Mouse (Mus musculus) thymus, postnatal 4 days (tissue): ENCODE measurements around the gene Fgfr2.

ENCODE experiments used
- DNase-seq: peaks from one replicate; pipeline ENCODE4 v3.0.0; 2021

The Fgfr2 gene

DNA sequence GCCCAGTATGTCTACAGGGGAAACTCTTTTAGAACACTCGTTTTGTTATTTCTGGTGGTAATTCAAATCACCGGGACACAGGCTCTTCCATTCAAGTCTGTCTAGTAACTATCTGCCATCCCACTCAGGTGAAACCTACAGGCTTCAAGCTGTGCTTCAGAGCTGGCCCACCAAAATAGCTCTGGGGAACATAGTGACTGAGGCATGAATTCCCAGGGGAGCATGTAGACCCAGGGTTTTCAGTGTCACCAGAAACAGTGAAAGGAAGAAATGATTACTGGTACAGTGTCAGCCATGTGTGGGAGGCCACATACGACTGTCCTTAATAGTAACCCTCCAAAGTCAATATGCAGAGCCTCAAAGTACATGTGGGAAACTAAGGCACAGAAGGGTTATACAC is 841.0 kb downstream of the Fgfr2 start:
- DNase-seq = no peak

DNA sequence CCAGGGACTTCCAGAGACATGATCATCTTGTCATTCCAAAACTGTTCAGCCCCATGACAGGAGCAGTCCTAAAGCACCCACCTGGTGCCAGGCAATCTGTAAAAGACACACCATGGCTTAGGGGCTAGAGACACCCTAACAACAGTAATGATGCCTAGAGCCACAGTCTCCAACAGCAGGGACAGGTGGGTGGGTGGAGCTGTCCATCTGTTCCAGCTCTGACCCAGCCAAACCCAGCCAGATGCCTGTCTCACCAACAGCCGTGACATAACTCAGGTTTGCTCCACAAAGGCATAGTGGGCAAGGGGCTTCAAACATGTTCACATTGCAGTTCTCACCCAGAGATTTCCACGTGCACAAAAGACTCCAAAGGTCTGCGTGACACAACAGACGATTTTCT is 841.4 kb downstream of the Fgfr2 start:
- DNase-seq = no peak

DNA sequence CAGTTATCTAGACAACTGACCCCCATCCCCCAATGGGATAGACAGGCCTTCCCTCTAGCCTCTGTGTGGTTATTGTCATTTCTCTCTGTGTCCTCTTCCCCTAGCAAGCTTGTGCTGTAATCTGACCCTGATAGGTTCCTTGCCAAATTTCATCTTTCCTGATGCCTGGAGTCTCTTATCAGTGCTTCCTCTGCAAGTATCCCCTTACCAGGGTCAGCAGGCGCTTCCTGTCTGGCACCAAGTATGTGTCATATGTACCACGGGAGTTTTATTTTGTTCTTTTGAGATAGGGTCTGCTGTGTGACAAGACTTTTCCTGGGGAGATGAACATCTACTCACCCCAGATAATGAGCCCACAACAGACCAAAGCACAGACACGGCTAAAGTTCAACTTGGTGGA is 844.5 kb downstream of the Fgfr2 start:
- DNase-seq = no peak

DNA sequence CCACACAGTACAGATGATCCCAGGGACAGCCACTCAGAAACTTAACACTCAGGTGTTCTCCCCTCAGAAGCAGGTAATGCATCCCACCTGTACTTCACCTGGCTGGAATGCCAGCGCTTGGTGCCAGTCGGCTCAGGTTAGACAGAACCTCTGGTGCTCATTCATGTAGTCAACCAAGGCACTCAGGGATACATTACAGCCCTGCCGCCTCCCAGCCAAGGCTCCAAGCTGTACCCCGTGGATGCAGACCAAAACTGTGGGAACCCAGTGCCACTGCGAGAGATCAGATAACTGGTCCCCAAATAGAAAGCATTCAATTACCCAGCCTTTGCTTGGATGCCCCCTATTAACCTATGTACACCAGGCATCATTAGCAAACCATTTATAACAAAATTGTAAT is 846.9 kb downstream of the Fgfr2 start:
- DNase-seq = no peak

DNA sequence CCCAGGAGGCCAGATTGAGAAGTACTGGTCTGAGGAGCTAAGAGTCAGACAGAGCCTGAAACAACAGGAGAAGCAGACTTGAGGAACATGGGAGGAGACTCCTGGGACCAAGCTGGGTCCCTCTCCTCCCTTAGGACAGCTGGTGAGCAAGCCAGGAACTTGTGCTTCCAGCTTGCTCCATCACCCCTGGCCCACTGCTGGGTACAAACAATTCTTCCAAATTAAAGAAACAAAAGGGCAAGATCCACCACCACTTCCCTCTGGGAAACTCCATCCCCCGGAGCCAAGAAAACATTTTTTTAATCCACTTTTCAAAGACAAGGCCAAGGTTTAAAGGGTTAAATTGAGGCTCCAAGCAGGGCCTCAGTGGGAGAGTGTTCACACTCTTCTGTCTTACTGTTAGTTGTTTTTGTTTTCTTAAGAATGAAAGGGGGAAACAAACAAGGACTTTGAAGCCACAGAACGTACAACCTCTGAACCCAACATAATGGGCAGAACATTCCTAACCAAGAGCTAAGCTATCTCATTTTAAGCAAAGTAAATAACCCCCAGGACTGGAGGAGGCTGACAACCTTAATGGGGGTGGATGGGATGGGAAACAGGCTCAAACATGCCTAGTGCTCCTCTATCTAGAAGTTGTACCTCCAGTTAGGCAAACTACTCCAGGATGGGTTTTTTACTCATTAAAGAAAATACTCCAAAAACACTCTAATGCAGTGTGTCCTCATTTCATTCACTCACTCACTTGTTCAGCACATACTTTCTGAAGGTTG is 849.2 kb downstream of the Fgfr2 start:
- DNase-seq = no peak

DNA sequence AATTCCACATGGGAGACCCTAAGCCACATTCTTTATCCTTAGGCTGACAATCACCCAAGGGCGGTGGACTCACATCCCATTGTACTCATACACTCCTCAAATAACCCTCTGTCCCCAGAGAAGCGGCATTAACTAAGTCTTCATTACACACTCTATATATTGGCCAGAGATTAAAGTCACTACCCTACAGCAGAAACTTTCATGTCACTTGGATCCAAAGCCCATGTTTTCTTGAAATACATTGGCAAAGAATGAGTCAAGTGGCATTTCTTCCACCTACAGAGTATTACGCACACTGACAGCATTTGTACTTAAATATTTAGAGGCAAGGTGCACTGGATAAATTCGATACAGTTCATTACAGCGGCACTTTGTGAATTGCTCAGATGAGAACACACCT is 850.2 kb downstream of the Fgfr2 start:
- no peak for DNase-seq

DNA sequence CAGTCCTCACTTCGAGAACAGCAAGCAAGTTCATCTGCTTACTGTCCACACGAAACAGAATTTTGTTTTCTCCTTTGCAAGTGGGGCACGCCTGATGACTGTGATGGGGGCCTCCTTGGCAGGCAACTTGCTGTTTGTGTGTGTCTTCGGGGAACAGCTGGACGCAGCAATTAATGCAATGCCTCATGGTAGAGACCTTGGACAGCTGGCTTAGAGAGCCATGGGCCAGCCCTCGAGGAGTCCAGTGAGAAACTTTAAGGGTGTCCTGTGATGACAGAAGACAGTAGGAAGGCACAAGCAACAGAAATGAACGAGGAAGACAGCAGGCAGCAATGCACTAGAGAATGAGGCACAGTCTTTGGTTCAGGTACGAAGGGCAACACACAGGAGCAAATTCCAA is 852.8 kb downstream of the Fgfr2 start:
- DNase-seq = no peak

DNA sequence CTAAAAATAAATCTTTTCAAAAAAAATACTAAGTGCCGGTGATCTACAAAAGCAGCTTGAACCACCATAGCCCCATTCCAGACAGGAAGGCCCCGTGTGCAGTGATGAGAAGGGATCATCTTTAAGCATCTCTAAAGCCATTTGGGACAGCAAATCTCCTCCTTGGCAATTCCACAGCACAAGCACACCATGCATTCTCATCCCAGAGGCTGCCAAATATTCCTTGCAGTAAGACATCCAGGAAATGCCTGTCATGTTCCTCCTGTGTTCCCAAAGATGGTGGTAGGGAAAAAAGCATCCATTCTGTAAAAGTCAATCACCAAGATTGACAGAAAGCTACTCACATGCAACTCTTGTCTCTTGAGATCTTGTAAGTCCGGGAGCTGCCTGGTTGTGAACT is 853.5 kb downstream of the Fgfr2 start:
- DNase-seq = no peak

DNA sequence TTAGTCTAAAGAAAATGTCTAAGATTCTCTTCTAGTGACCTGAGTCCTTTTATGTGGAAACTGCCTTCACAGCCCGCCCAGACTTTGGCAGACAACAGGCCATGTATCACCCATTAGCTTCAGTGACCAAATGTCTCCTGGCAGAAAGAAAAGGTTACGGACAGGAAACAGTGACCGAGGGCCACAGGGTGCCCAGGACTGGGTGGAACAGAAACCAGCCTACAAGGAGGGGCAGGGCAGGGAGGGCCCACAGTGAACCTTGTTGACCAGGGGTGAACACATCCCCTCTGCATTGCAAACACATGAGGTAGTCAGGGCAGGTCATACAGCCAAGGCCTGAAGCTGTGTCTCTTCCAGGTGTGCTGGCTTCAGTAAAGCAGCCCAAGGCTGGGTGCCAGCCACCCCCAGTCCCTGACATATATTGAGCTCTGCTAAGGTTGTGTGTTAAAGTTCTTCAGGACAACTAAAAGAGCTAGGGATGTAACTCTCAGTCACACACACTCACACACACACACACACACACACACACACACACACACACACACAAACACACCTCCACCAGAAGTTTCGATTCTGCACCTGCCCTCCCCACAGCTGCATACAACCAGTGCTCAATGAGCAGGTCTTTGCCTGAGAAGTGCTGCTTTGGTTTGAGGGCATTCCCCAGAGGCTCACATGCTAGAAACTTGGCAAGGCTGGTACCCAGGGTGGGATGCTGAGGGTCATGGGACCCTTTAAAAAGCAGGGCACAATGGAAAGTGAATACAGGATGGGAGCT is 855.2 kb downstream of the Fgfr2 start:
- no peak for DNase-seq

DNA sequence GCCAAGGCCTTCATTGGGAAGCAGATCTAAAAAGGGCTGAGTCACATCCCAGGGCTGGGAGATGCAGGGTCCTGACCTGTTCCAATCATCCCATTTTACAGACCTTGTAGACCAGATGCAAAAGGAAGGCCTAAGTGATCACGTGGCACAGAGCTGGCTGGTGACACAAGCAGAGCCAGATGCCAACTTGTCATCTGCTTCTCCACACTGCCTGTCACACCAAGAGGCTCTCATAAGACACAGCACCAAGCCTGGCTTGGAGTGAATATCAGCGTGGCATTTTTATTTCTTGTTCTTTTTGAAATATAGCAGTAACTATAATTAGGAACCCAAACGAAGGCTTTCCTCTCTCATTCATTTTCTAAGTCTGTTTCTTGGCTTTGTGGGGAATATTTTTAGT is 858.4 kb downstream of the Fgfr2 start:
- no peak for DNase-seq

DNA sequence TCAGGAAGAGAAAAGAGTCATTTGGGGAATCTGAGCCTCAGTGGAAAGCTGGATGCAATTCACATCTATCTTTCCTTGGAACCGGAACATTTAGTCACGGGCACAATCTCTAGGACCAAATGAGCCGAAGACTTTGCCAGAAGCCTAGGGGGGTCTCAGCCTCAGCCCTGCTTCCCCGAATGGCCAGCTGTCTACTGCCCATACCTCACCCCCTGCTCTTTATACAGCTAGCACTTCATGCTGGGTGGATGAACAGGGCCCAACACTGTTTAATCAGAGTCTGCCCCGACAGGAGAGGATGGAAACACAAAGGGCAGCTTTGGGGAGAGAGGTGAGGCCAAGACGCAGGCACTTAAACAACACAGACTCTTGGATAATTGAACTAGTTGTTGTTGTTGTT is 860.0 kb downstream of the Fgfr2 start:
- DNase-seq = no peak

DNA sequence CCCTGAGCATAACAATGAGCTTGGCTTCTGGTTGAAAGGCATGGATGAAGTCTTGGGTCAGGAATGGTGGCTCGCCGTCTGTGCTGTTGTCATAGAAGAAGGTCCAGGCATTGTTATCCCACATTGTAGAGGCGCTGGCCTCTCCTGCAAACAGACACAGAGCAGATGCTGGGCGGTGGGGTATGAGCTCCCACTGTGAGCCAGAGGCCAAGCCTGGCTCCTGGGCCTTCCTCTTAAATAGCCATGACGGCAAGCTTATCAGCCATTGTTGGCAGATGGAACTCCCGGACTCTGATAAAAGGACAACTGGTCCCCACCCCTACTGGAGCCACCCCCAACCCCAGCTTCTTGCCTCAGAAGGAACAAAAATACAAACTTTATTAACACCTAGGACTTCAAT is 860.5 kb downstream of the Fgfr2 start:
- DNase-seq = no peak

DNA sequence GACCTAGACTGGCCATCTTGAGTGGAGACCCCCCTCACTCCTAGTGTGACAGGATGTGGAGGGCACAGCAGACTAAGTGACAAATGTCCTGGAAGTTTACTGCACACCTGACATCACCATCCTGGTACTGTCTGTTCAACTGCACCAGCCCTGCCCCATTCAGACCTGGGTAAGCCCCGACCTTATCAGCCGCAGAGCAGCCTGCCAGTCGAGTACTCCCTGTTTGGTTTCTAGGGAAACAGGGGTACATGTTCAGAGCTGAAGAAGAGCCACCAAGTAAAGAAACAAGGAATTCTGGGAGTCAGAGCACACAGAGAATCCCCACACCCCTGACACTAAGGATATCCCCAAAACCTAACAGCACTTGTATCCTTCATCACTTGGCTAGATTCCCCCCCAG is 861.3 kb downstream of the Fgfr2 start:
- DNase-seq = no peak

DNA sequence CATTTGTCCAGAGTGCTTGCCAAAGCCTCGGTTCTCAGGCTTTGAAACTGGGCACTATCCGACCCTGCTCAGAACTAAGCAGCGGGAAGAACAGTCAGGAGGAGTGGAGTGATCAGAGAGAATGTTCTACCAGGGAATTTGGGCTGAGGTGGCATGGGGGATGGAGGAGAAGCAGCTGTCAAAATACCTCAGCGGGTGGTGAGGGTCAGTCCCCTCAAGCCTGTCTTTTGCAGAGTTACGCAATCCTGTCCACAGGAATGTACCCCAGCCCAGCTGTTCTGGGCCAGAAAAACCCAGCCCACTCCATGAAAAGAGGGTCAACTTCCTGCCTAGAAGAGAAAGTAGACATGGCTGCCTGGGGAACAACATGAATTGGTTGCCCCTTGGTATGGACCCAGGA is 862.5 kb downstream of the Fgfr2 start:
- DNase-seq = no peak

DNA sequence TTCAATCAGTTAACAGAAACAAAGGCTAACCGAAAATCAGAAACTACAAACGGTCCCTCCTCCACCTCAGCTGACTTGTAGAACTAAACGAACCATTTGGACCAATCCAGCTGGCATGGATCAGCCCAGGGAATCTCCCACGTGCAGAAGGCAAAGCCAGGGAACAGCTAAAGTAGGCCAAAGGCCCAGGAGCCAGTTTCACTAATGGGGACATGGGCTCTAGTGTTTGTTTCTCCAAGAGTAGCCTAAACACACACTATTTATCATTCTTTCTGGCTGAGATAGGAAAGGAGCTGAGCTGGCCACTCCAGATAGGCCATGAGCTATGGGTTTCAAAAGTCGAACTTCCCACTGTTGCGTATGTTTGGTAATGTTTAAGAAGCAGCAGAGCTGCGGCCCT is 864.3 kb downstream of the Fgfr2 start:
- DNase-seq = no peak

DNA sequence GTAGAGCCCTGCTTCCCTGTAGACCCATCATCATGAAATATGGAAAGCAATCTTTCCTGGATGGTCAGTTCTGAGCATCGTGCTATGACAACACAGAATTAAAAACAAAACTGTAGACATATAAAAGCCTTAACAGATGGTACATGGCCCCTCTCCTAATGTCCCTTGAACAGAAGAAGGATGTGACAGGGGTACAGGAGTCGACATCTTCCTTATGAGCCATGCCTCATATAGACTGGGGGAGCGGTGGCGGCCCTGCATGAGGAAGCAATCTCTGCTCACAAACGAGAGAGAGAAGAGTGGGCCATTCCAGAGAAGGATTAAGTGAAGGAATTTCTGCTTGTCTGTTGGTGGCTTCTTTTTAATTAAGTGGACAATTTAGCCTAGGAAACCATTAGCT is 864.9 kb downstream of the Fgfr2 start:
- DNase-seq = no peak

DNA sequence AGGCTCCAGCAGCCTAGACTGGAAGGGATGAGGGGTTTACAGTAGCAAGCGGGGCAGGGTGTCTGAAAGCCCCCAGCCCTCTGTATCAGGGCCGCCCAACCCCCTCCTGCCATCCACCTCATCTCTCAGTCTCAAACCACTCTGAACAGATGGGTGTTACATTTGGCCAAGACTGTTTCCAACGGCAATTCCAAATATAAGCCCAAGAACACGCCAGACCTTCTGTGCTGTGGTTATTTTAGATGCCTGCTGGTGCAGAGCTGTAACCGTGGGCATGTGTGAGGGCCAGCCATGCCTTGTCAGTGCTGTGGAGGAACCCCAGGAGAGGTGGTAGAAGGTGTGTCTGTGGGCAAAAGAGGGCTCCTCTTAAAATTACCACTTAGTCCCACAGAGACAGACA is 869.6 kb downstream of the Fgfr2 start:
- no peak for DNase-seq

DNA sequence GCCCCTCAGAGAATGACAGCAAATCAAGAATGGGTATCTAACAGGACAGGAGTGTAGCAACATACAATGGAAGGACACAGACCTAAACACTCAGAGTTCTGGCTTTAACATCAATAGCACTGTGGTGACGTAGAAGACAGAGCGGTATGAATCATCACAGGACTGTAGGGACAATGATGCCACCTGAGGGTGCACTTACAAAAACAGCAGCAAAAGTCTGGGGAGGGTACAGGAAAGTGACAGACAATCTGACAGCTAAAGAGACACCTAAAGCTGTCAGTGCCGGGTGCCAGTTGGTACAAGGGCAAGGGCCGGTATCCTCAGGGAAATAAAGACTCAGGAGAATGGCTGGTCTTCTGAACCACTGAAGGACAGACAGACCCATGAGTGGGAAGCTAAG is 870.1 kb downstream of the Fgfr2 start:
- DNase-seq = no peak

DNA sequence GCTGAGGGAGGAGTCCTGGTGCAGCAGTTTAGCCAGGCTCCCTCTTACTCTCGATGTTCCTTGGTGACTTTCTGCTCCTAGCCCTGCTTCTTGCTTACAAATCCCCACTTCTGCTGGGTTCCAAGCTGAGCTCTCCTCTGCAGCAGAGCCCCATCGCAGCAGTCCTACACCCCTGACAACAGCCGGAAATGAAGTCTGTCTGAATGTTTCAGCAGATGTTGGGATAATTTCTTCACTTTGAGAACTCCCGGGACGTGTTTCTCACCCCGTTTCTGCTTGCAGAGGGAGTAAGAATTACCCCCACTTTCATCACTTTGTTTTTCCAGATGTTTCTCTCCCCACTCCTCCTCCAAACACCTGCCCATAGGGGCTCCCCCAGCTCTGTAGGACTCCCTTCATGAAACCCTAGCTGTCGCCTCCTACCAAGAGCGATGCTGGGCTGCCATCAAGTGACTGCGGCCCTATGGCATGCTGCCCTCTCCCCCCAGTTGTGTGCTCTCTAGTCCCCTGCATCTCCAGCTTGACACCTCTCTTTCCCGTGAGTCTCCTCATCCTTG is 873.5 kb downstream of the Fgfr2 start:
- no peak for DNase-seq

DNA sequence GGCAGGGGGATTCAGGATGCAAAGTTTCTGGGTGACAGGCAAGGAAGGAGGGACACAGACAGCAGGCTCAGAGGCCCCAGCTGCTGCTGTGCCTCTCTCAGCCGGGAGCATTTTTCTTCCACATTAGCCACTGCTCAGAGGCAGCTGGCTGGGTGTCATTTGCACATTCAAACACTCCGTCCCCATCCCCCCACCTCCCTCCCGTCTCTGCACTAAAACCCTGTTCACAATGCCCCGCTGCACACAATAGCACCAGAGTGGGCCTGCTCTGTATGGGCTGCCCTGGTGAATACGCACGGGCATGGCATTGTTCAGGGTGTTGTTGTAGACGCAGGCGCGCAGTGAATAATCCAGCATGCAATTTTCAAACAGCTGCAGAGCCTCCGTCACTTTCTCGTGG is 875.6 kb downstream of the Fgfr2 start:
- no peak for DNase-seq

DNA sequence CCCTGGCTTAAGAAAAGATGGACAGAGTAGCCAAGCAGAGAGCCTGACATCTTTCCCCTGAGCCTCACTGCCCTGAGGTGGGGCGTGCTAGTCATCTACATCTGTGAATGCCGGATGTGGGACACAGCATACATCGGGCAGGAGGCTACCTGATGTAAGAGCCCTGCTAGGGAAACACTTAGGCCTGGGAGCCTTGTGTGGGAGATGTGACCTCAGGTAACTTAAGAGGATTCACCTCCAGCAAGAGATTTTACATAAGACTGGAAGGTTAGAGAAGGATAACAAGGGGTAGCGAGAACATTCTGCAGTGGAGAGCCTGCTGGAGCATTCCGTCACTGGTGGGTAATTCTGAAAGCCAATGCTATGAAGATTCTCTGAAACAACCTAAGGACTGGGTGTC is 876.1 kb downstream of the Fgfr2 start:
- DNase-seq = no peak

DNA sequence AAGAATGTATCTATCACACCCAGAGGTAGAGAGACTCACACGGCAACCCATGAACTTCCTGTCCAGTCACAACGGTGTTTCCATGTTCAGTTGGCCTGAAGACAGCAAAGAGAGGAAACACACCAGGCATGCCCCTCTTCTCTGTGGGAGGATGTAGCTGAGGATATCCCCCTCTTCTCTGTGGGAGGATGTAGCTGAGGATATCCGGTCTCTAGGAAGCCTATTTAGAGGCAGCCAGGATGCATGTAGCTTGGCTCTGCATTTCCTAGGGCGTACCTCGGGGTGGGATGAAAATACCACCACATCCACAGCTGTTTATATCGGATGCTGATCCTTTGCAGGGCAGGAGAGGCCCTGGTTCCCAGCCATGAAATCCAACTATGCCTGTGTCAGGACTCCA is 877.4 kb downstream of the Fgfr2 start:
- DNase-seq = no peak

DNA sequence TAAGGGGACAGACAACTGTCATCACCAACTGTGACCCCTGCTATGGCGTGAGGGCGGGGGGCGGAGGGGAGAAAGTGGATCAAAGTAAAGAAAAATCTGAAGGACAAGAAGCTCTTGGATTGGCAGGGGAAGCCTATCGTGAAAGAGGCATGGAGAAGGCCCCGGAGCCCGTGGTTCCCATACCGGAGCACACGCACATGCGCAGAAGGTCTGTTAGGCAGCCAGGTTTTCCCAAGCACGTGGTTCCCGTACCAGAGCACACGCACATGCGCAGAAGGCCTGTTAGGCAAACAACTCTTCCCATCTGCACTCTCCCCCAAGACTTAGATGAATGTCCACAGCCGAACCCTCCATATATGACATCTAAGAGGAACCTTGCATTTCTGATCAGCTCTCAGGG is 878.5 kb downstream of the Fgfr2 start:
- no peak for DNase-seq

DNA sequence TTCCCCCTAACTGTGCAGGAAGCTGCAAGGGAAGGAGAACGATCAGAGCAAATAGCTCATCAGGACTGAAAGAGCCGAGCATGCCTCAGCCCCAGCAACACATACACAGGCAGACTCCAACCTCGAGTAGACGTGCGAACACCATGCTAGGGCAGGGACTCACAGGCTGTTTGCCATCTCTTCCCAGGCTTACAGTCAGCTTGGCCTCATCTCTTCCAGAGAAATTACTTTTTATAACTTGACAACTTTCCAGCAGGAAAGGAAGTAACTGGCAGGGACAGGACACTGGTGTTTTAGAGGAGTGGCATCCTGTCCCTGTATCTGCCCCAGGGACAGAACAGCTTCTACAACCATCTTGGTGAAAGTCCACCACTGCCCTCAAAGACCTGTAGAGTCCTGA is 879.9 kb downstream of the Fgfr2 start:
- DNase-seq = no peak
